Mouse (Mus musculus) hindbrain, postnatal 0 days (tissue): ENCODE measurements around the gene Adpgk. TPM values are rescaled to one million over a fixed set of nuclear protein-coding genes. Genes with fewer than 3 reads are reported as not detected.
A peak's percentile ranks its signal among the peaks of the same experiment; 100 is the strongest.
"Not testable (repeated sequence)": the region's sequence is repeated elsewhere in the genome, so short reads cannot be mapped to it uniquely, and the experiment has no call there.

Source experiments
- ATAC-seq: fragments of 200-750 bp; cut with Nextera tagmentation; 2 replicates; pipeline ENCODE4 v1.8.0; 2017; ENCODE audit warnings: mild to moderate bottlenecking, moderate TSS enrichment, moderate library complexity
- DNase-seq: peaks from one replicate; pipeline ENCODE4 v3.0.0-alpha.2; 2015; ENCODE audit warnings: low spot score
- H3K27ac ChIP-seq: fragments of 300-500 bp; sonication (generic); 2 replicates; pipeline ENCODE4 v1.5.1; 2014; ENCODE audit warnings: mild to moderate bottlenecking
- H3K27me3 ChIP-seq: fragments of 300-500 bp; sonication (generic); 2 replicates; pipeline ENCODE4 v1.6.1; 2014; ENCODE audit warnings: low read length, mixed read lengths; ENCODE audit not compliant: insufficient read depth
- H3K36me3 ChIP-seq: fragments of 300-500 bp; sonication (generic); 2 replicates; pipeline ENCODE4 v1.6.1; 2014; ENCODE audit warnings: low read length, mixed read lengths; ENCODE audit not compliant: insufficient read depth
- H3K4me1 ChIP-seq: fragments of 300-500 bp; sonication (generic); 2 replicates; pipeline ENCODE4 v1.6.1; 2014; ENCODE audit warnings: antibody characterized with exemption, low read length, mixed read lengths; ENCODE audit not compliant: insufficient read depth
- H3K4me2 ChIP-seq: fragments of 300-500 bp; sonication (generic); 2 replicates; pipeline ENCODE4 v1.6.1; 2014; ENCODE audit warnings: low read depth, mild to moderate bottlenecking, low read length, moderate library complexity, mixed read lengths
- H3K4me3 ChIP-seq: fragments of 300-500 bp; sonication (generic); 2 replicates; pipeline ENCODE4 v1.5.1; 2014; ENCODE audit warnings: low read length
- H3K9ac ChIP-seq: fragments of 300-500 bp; sonication (generic); replicated peaks from 2 replicates; pipeline ENCODE4 v1.6.1; 2014; ENCODE audit warnings: mild to moderate bottlenecking, low read length, moderate library complexity, mixed read lengths
- H3K9me3 ChIP-seq: fragments of 300-500 bp; sonication (generic); 2 replicates; pipeline ENCODE4 v1.6.1; 2016; ENCODE audit warnings: low read length, mixed read lengths
- CTCF ChIP-seq: IDR thresholded peaks from 2 replicates; pipeline ENCODE4 v1.5.1; 2016; ENCODE audit warnings: antibody characterized with exemption, control low read depth, low read depth
- WGBS: fragments of 180-500 bp; shearing (Covaris S2); extraction: QIAGEN DNeasy Blood & Tissue Kit; methylation state at CpG from one replicate; pipeline ENCODE4 v1.1.7; 2014; 5-methylcytosine and 5-hydroxymethylcytosine counted together
- polyA plus RNA-seq: library from polyadenylated mRNA; unstranded; fragments of >200 nt; fragmentation: Nextera tagmentation; extraction: Ambion mirVana; gene quantifications from 2 replicates; pipeline ENCODE4 v1.2.1, GENCODE M21; 2015
- total RNA-seq: library from RNA; depleted of rRNA; stranded (reverse); fragments of >200 nt; gene quantifications from 2 replicates; pipeline ENCODE4 v1.2.3, GENCODE M21; 2014

The Adpgk gene
- total and polyA plus RNA-seq, 2 experiments from 2014 or later: 19.5 to 39.9 TPM

DNA sequence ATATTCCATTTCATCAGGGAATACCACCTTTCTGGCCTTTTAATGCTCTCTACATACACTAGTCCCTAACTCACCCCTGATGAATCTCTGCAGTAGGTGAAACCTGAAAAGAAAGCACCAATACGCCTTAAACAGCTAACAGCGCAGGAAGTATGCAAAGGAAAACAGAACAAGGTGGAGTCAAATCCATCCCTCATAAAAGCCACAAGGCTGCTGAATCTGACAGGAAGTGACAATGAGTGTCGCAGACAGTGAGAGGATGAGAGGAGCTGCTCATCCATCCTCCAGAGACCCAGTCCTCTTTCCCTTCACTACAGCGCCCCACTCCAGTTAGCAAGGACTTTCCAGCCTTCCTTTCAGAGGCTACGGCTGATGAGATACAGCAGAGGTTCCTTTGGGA lies 47.1 kb downstream of the Adpgk start:
- Histone ChIP-seq H3K9ac (no peak overlapping the region), H3K9me3 (no peaks in the 10 kb centered on the region), H3K4me2 (no peak overlapping the region), H3K4me3 (no peak overlapping the region), H3K4me1 (no peaks in the 10 kb centered on the region), H3K36me3 (peaks cover 24% of the 10 kb centered on the region; the same call in 1 of the 2 replicates), H3K27me3 (no peaks in the 10 kb centered on the region), H3K27ac (no peak overlapping the region)
- TF ChIP-seq CTCF: no peak
- ATAC-seq (no peak), DNase-seq (no peak)
- WGBS: 80% methylated on average over 5 of the region's 5 CpGs

DNA sequence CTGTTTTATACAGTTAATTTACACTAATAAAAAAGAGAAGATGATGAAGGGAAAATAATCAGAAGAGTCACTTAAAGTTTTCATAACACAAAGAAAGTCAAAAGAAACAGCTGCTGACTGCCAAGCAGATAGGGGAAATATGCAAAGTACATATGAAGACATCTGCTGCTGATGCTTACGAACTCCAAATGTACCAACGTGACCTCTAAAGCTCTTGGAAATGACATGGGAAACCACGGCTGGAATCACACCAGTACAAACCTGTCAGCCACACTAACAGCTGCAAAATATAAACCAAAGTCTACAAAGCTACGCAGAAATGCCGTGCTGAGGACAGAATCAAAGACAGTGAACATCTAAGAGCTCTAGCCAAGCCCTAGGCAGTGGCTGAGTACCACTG lies 47.7 kb downstream of the Adpgk start:
- Histone ChIP-seq H3K27ac (no peak overlapping the region), H3K36me3 (peaks cover 22% of the 10 kb centered on the region; the same call in 1 of the 2 replicates)

DNA sequence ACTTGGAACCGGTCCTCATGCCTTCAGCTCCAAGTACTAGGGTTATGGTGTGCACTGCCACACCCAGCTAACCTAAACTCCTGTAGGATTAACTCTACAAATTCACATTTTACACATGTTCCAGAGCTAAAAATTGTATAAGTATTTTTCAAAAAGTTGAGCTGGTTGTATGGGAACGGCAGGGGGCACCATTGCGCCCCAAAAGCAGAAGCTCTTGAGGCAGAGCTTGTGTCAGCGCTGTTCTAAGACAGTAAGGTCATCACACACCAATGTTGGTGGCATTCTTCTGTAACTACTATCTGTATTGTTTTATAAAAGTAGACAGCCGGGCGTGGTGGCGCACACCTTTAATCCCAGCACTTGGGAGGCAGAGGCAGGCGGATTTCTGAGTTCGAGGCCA lies 48.6 kb downstream of the Adpgk start:
- Histone ChIP-seq H3K9me3 (no peaks in the 10 kb centered on the region), H3K4me1 (no peaks in the 10 kb centered on the region), H3K27ac (no peak overlapping the region), H3K4me2 (no peak overlapping the region), H3K36me3 (peaks cover 22% of the 10 kb centered on the region; the same call in 1 of the 2 replicates), H3K4me3 (no peak overlapping the region), H3K9ac (no peak overlapping the region), H3K27me3 (no peaks in the 10 kb centered on the region)
- peak; percentile 41; the same call in 1 of the 2 replicates for TF ChIP-seq CTCF
- WGBS: 87% methylated on average over 8 of the region's 9 CpGs
- ATAC-seq (no peak), DNase-seq (peak; percentile 21)

More for the DNA sequence above, 47.7 kb downstream of the Adpgk start:
- 89% methylated on average over 5 of the region's 5 CpGs for WGBS
- ATAC-seq (no peak), DNase-seq (no peak)
- Histone ChIP-seq H3K27me3 (no peaks in the 10 kb centered on the region), H3K9ac (no peak overlapping the region), H3K4me1 (no peaks in the 10 kb centered on the region), H3K4me3 (no peak overlapping the region), H3K4me2 (no peak overlapping the region), H3K9me3 (no peaks in the 10 kb centered on the region)
- TF ChIP-seq CTCF: no peak

DNA sequence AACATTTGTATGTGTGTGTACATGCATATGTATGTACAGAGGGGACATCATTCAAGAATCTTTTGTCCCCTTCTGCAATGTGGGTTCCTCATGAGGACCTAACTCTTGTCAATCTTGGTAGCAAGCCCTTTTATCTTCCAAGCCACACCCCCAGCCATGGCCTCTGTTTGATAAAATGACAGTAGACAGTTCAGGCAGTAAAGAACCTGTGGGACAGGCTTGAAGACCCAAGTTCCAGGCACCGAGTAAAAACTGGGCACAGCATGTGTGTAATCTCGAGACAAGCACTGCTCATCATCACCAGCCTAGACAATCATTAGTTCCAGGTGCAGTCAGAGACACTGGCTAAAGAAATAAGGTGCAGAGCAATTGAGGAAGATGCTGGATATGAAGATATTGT lies 54.8 kb downstream of the Adpgk start:
- DNase-seq (no peak), ATAC-seq (no peak)
- no peak for TF ChIP-seq CTCF
- WGBS: 60% methylated on average over 2 of the region's 2 CpGs
- H3K4me2 ChIP-seq: no peak overlapping the region
- no peaks in the 10 kb centered on the region for H3K27me3 ChIP-seq
- no peak overlapping the region for H3K4me3 ChIP-seq
- H3K36me3 ChIP-seq: peaks cover 7% of the 10 kb centered on the region; the same call in 1 of the 2 replicates
- H3K4me1 ChIP-seq: no peaks in the 10 kb centered on the region
- no peak overlapping the region for H3K9ac ChIP-seq
- H3K27ac ChIP-seq: no peak overlapping the region
- H3K9me3 ChIP-seq: no peaks in the 10 kb centered on the region

DNA sequence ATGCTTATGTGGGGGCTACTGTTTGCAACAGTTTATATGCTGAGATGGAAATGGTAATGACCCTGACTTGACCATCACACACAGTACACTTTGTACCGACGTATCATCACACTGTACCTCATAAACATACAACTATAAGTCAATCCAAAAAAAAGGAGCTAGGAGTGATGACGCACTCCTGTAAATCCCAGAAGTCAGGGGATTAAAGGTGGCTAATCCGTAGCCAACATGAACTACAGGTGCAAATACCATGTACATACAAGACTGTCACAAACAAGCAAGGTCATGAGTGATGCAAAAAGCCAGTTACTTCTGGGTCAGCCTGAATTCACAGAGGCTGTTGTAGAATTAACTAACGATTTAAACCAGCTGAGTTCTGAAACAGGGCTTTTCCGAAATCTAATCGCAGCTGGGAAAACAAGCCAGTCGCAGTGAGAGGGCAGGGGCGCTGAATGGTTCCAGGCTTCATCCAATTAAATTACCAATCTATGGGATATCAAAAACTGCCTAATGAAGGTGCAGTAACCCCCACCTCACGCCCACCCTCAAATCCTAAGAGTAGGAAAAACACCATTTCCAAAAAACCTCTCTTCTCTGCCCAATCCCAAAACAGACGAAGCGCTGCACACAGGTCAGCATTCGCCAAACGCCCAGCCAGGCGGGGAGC lies 61.4 kb downstream of the Adpgk start:
- ATAC-seq: no peak; the same call in 1 of the 2 replicates
- peak overlapping the region; percentile 73 for H3K4me2 ChIP-seq
- no peaks in the 10 kb centered on the region for H3K9me3 ChIP-seq
- no peak for TF ChIP-seq CTCF
- H3K27me3 ChIP-seq: no peaks in the 10 kb centered on the region
- no peak for DNase-seq
- H3K4me3 ChIP-seq: peak overlapping the region; percentile 82
- 10% methylated on average over 15 of the region's 15 CpGs for WGBS
- no peaks in the 10 kb centered on the region for H3K36me3 ChIP-seq
- no peaks in the 10 kb centered on the region for H3K4me1 ChIP-seq
- peak overlapping the region; percentile 80 for H3K9ac ChIP-seq
- H3K27ac ChIP-seq: peak overlapping the region; percentile 85

DNA sequence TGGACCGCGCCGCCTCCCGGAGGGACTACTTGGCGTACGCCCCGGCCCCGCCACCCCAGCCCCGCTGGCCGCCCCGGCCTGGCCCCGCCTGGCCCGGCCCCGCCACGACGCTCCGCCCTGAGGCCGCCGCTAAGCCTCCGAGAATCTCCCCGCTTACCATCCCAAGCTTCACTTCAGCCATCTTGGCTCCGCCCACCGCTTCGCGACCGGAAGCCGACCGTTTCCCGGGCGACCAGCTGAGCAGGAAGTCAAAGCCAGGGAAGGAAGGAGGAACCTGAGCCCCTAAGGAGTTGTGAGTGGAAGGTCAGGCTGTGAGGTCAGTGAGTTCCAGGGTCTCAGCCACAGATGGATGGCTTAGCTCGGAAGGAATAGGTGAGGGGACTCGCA lies 61.9 kb downstream of the Adpgk start, which contains the start of gene Bbs4:
Gene Bbs4 (minus strand): TSS at position 256 of the 387 bp plus-strand sequence.
- Histone ChIP-seq H3K36me3 (no peaks in the 10 kb centered on the region), H3K27ac (peak within 1 kb of the TSS; percentile 85), H3K27me3 (no peaks in the 10 kb centered on the region), H3K9ac (peak within 1 kb of the TSS; percentile 80), H3K4me1 (no peaks in the 10 kb centered on the region), H3K4me3 (peak within 1 kb of the TSS; percentile 82), H3K9me3 (no peaks in the 10 kb centered on the region), H3K4me2 (peak within 1 kb of the TSS; percentile 73)
- 3% methylated on average over 32 of the region's 32 CpGs for WGBS
- TF ChIP-seq CTCF: no peak
- peak; percentile 92 for DNase-seq
- peak; percentile 96 for ATAC-seq

DNA sequence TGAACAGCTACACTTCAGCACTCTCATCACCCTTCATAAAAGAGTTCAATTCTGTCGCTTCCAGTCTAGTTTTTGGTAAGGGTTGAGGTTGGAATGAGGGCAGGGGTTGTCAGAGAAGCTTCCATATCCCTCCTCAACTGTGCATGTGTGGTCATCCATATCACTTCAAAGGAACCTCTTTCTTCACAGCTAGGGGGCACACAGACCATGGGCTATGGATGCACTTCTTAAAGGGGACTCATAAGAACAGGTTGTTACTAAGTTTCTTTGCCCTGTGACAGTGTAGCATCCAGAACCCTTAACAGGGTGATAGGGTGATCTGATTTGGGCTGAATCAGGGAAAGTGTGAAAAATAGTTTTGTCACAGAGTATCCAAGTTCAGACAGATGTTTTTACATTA lies 66.7 kb downstream of the Adpgk start:
- not testable (repeated sequence) for H3K4me3 ChIP-seq, H3K9ac ChIP-seq, H3K4me2 ChIP-seq, H3K36me3 ChIP-seq, H3K27me3 ChIP-seq, H3K27ac ChIP-seq, H3K4me1 ChIP-seq, ATAC-seq, H3K9me3 ChIP-seq
- DNase-seq: peak; percentile 26
- peak; percentile 46 for TF ChIP-seq CTCF
- WGBS: 57% methylated on average over 1 of the region's 1 CpGs

DNA sequence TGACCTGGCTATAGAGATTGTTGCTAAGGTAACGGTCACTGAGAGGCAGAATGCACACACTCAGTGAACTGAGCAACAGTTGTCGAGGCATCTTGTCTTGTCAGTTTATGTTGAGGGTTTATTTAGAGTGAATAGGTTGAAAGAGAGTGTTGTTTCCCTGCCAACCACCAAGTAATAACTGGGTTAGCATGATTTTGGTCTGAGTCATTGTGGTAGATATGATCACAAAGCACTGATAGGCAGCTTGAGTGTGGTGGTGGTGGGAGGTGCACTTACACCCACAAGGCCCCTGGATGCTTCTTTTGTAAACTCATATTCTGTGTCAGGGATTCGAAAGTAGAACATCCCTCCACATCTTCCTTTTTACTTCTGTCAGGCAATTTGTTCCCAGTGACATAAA lies 69.1 kb downstream of the Adpgk start:
- not testable (repeated sequence) for H3K9me3 ChIP-seq, H3K27ac ChIP-seq, DNase-seq, H3K4me1 ChIP-seq, H3K36me3 ChIP-seq, ATAC-seq, H3K27me3 ChIP-seq, H3K9ac ChIP-seq, H3K4me3 ChIP-seq, H3K4me2 ChIP-seq
- 88% methylated on average over 1 of the region's 3 CpGs for WGBS
